ENCODE assay signal across 9 mouse cellular contexts in the genomic region with DNA sequence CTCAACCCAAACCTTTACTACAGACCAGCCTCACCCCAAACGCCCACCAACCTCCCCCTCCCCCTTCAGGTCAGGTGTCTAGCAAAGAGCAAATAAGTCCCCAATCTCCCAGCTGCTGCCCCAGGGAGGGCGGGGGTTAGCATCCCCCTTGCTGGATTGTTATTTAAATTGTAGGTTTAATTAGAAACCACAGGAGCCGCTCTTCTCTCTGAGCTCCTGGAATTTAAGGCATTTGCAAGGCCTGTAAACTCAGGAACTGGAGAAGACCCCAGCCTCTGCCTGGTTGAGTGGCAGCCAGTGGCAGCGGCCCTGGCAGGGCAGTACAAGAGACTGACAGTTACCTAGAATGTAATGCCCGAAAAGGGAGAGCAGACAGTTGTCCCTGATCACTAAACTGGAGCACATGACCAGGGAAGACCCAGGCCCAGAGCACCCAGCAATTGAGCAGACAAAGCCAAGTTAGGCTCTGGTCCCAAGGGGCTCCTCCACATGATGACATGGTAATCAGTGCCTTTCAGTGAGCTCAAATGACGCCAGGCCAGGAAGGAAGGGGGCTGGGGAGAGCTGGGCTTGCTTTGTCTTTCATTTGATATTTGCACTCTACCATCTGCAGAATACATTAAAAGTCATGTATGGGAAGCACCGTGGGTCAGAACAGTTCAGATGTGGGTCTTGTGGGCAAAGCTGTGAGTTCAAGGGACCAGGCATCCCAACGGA. TPM values are rescaled to one million over a fixed set of nuclear protein-coding genes. Genes with fewer than 3 reads are reported as not detected.
DNase-seq lines count a peak whose midpoint lies in the region; ATAC-seq and TF ChIP-seq lines count a peak whose summit lies in the region.
"Had no signal": no experiment of that assay in that cellular context is flagged by ENCODE, and none has a peak within 500 bp of the region (broad histone marks: within the 10 kb centered on the region; RNA-seq: fewer than 3 reads in every experiment).

No protein-coding gene starts in this region.

- DNase-seq in hindbrain, embryonic 10.5 days (ENCODE audit: low spot score) = peak; percentile 67
- no peak for DNase-seq in hindbrain, postnatal 0 days (ENCODE audit: low spot score)
- DNase-seq in embryonic facial prominence, embryonic 11.5 days (ENCODE audit: low spot score) = peak; percentile 71
- peak; percentile 44 for DNase-seq in hindbrain, embryonic 14.5 days (ENCODE audit: low spot score)
- no peak for DNase-seq in layer of hippocampus, adult 11-12 months (ENCODE audit: low spot score)
- no peak for DNase-seq in thymus, postnatal 10 days (ENCODE audit: low spot score in 2 of 2)
- DNase-seq: thymus, adult 18-20 months had no signal

- H3ac ChIP-seq in myocyte (ENCODE audit: control insufficient read depth, insufficient read length) = no peak overlapping the region

- H3K27ac ChIP-seq in hindbrain, embryonic 10.5 days = peak overlapping the region; percentile 86
- H3K27ac ChIP-seq in hindbrain, postnatal 0 days = no peak overlapping the region
- peak overlapping the region; percentile 70 for H3K27ac ChIP-seq in embryonic facial prominence, embryonic 11.5 days (replicated peaks; ENCODE audit: low read depth, low read length)
- H3K27ac ChIP-seq in hindbrain, embryonic 14.5 days = 0 out of 2 replicates have a peak overlapping the region, but pooled peaks have one; percentile 35

- TF ChIP-seq POLR2A in myocyte (IDR thresholded peaks at IDR 0.05; ENCODE audit: insufficient read length, low read depth) = no peak

- peaks cover 92% of the 10 kb centered on the region for H3K4me1 ChIP-seq in hindbrain, embryonic 10.5 days (replicated peaks)
- H3K4me1 ChIP-seq in hindbrain, postnatal 0 days (ENCODE audit: insufficient read depth, low read length) = peaks cover 45% of the 10 kb centered on the region
- H3K4me1 ChIP-seq in embryonic facial prominence, embryonic 11.5 days (ENCODE audit: control insufficient read depth, insufficient read depth, low read length) = peaks cover 48% of the 10 kb centered on the region
- H3K4me1 ChIP-seq in hindbrain, embryonic 14.5 days (replicated peaks; ENCODE audit: control insufficient read depth, insufficient read depth, low read length) = peaks cover 64% of the 10 kb centered on the region

- no peaks in the 10 kb centered on the region for H3K9me3 ChIP-seq in hindbrain, embryonic 10.5 days
- H3K9me3 ChIP-seq in hindbrain, postnatal 0 days (ENCODE audit: low read length) = no peaks in the 10 kb centered on the region
- no peaks in the 10 kb centered on the region for H3K9me3 ChIP-seq in embryonic facial prominence, embryonic 11.5 days (replicated peaks; ENCODE audit: control insufficient read depth, low read length)
- no peaks in the 10 kb centered on the region for H3K9me3 ChIP-seq in hindbrain, embryonic 14.5 days (ENCODE audit: control insufficient read depth, low read length)

- no peak overlapping the region for H3K4me2 ChIP-seq in hindbrain, postnatal 0 days (ENCODE audit: low read depth, low read length)
- H3K4me2 ChIP-seq in embryonic facial prominence, embryonic 11.5 days (ENCODE audit: low read depth, low read length) = peak overlapping the region; percentile 15
- no peak overlapping the region for H3K4me2 ChIP-seq in hindbrain, embryonic 14.5 days (replicated peaks)
- peak overlapping the region; percentile 86 for H3K4me2 ChIP-seq in myocyte (ENCODE audit: low read depth)

- WGBS in hindbrain, embryonic 10.5 days = 3% methylated on average over 8 of the region's 8 CpGs
- 27% methylated on average over 8 of the region's 8 CpGs for WGBS in hindbrain, postnatal 0 days
- WGBS in embryonic facial prominence, embryonic 11.5 days = 4% methylated on average over 8 of the region's 8 CpGs
- 8% methylated on average over 8 of the region's 8 CpGs for WGBS in hindbrain, embryonic 14.5 days

- H3K9ac ChIP-seq in hindbrain, postnatal 0 days (replicated peaks; ENCODE audit: low read length) = no peak overlapping the region
- no peak overlapping the region; the same call in 1 of the 2 replicates for H3K9ac ChIP-seq in embryonic facial prominence, embryonic 11.5 days (replicated peaks; ENCODE audit: low read length)
- H3K9ac ChIP-seq in hindbrain, embryonic 14.5 days = 0 out of 2 replicates have a peak overlapping the region, but pooled peaks have one; percentile 1

- no peaks in the 10 kb centered on the region for H3K36me3 ChIP-seq in hindbrain, embryonic 10.5 days
- H3K36me3 ChIP-seq in hindbrain, postnatal 0 days (ENCODE audit: insufficient read depth, low read length) = no peaks in the 10 kb centered on the region
- H3K36me3 ChIP-seq in embryonic facial prominence, embryonic 11.5 days (replicated peaks; ENCODE audit: control insufficient read depth, insufficient read depth, low read depth, low read length) = no peaks in the 10 kb centered on the region
- no peaks in the 10 kb centered on the region for H3K36me3 ChIP-seq in hindbrain, embryonic 14.5 days (replicated peaks; ENCODE audit: control insufficient read depth, insufficient read depth)
- peaks cover 6% of the 10 kb centered on the region for H3K36me3 ChIP-seq in myocyte (ENCODE audit: control insufficient read depth, insufficient read depth)

- peaks cover 30% of the 10 kb centered on the region for H3K27me3 ChIP-seq in hindbrain, embryonic 10.5 days (ENCODE audit: insufficient read depth, poor library complexity, severe bottlenecking)
- no peaks in the 10 kb centered on the region for H3K27me3 ChIP-seq in hindbrain, postnatal 0 days (ENCODE audit: insufficient read depth, low read length)
- no peaks in the 10 kb centered on the region for H3K27me3 ChIP-seq in embryonic facial prominence, embryonic 11.5 days (ENCODE audit: control insufficient read depth, insufficient read depth, low read length)
- H3K27me3 ChIP-seq in hindbrain, embryonic 14.5 days (ENCODE audit: control insufficient read depth, insufficient read depth, low read length) = 0 out of 2 replicates have a peak, but pooled peaks cover 5% of the 10 kb centered on the region
- no peaks in the 10 kb centered on the region for H3K27me3 ChIP-seq in myocyte (ENCODE audit: control insufficient read depth, insufficient read depth, insufficient read length)

- no peak for TF ChIP-seq CTCF in hindbrain, postnatal 0 days (IDR thresholded peaks at IDR 0.05; ENCODE audit: low read depth)

- no peak for ATAC-seq in hindbrain, postnatal 0 days
- ATAC-seq in embryonic facial prominence, embryonic 11.5 days (replicated peaks; ENCODE audit: insufficient number of reproducible peaks, low FRiP score, low TSS enrichment, low read depth) = no peak
- ATAC-seq in hindbrain, embryonic 14.5 days (ENCODE audit: low FRiP score) = no peak
- ATAC-seq in megakaryocyte-erythroid progenitor cell, adult 5-6 weeks (replicated peaks; ENCODE audit: low FRiP score, low TSS enrichment, poor library complexity, severe bottlenecking) = no peak

- H3K79me2 ChIP-seq in myocyte (ENCODE audit: control insufficient read depth, insufficient read depth) = peaks cover 72% of the 10 kb centered on the region

- H3K4me3 ChIP-seq in hindbrain, embryonic 10.5 days = peak overlapping the region; percentile 20
- no peak overlapping the region for H3K4me3 ChIP-seq in hindbrain, postnatal 0 days (ENCODE audit: low read length)
- no peak overlapping the region for H3K4me3 ChIP-seq in embryonic facial prominence, embryonic 11.5 days (ENCODE audit: low read depth, low read length)
- H3K4me3 ChIP-seq in hindbrain, embryonic 14.5 days (replicated peaks; ENCODE audit: low read length) = no peak overlapping the region
- peak overlapping the region; percentile 20 for H3K4me3 ChIP-seq in myocyte

TF ChIP-seq in myocyte, 11 proteins besides CTCF, POLR2A, EP300 and RAD21:
- TF ChIP-seq MYOD1 (IDR thresholded peaks at IDR 0.05; ENCODE audit: control insufficient read depth in 1 of 3, insufficient read length in 2 of 3, low read depth in 2 of 3) (peak in 1 of 3 experiments; percentile 26), TCF3 (IDR thresholded peaks at IDR 0.05; ENCODE audit: insufficient read length, low read depth) (no peak)
TF ChIP-seq in myocyte: peak in this region for 1.

RNA-seq across cellular contexts. Expression of a gene that starts 42.1 kb away (rescaled TPM):
- polyA plus RNA-seq in hindbrain, embryonic 10.5 days (2016; fragmentation: Nextera tagmentation; extraction: Ambion mirVana) = 3.2 and 3.7 TPM in 2 replicates
- total RNA-seq in hindbrain, postnatal 0 days (2014; rRNA removed) = 29.0 and 33.6 TPM in 2 replicates
- polyA plus RNA-seq in hindbrain, postnatal 0 days (2015; fragmentation: Nextera tagmentation; extraction: Ambion mirVana) = 5.5 and 6.1 TPM in 2 replicates
- polyA plus RNA-seq in embryonic facial prominence, embryonic 11.5 days (2014; fragmentation: Nextera tagmentation; extraction: Ambion mirVana) = 5.8 and 7.5 TPM in 2 replicates
- polyA plus RNA-seq in hindbrain, embryonic 14.5 days (2014; fragmentation: Nextera tagmentation; extraction: Ambion mirVana) = 8.7 and 9.9 TPM in 2 replicates
- polyA plus RNA-seq in myocyte (2012; fragmentation: generic; extraction: Trizol) = 46.3 TPM
- 3.3 and 7.8 TPM in 2 replicates for total RNA-seq in megakaryocyte-erythroid progenitor cell, adult 5-6 weeks (2014; fragmentation: Nextera tagmentation)
- total RNA-seq in megakaryocyte-erythroid progenitor cell, adult 5-6 weeks (2017) = 0.50 and 8.9 TPM in 2 replicates

Comparison
In these comparisons a context has a peak if more than half of its experiments do, and no peak if none do; other contexts are left out.
1. DNase-seq: peak in hindbrain, embryonic 10.5 days (single experiment), embryonic facial prominence, embryonic 11.5 days (single experiment) and hindbrain, embryonic 14.5 days (single experiment); none in hindbrain, postnatal 0 days (single experiment), layer of hippocampus, adult 11-12 months (single experiment) and thymus, postnatal 10 days (0 of 2).
2. H3K4me3 ChIP-seq: peak in hindbrain, embryonic 10.5 days (single experiment) and myocyte (single experiment); none in hindbrain, postnatal 0 days (single experiment), embryonic facial prominence, embryonic 11.5 days (single experiment) and hindbrain, embryonic 14.5 days (single experiment).
3. H3K4me2 ChIP-seq: peak in embryonic facial prominence, embryonic 11.5 days (single experiment) and myocyte (single experiment); none in hindbrain, postnatal 0 days (single experiment) and hindbrain, embryonic 14.5 days (single experiment).